Mouse (Mus musculus): Measurements from ENCODE around the gene Gm14137.

GRCm38 (mm10) chr2:119198049-119198448 lies 23.7 kb downstream of the Gm14137 start:
- TF ChIP-seq CTCF (IDR thresholded peaks at IDR 0.05; ENCODE audit: insufficient read depth, low read length) (no peak), POLR2A (IDR thresholded peaks at IDR 0.05; ENCODE audit: borderline replicate concordance, extremely low read depth, low read depth, low read length) (no peak)

Measured in lung, adult 2 months (tissue).